Mouse (Mus musculus): ENCODE results near the gene BC049730. TPM values are rescaled to one million over a fixed set of nuclear protein-coding genes. Genes with fewer than 3 reads are reported as not detected.
A peak's percentile ranks its signal among the peaks of the same experiment; 100 is the strongest.
"Not testable (repeated sequence)": the region's sequence is repeated elsewhere in the genome, so short reads cannot be mapped to it uniquely, and the experiment has no call there.

Gene BC049730
- polyA plus RNA-seq, 1 experiment from 2014 or later, result not detected

DNA sequence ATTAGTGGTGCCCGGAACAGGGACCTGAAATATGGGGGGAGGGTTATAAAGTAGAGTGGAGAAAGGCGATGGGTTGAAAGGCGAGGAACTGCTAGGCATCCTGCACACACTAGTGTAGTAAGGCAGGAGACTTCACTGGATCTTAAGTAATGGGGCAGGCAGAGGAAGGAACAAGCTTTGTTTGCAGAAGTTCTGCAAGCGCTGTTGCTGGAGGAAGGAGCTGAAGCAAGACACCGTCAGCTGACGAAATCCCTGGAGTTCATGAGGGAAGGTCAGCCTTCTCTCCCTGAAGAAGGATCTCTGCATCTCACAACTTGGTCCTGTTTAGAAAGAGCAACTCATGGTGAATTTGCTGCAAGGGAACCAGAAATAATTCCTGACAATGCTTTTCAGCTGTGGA, 6.0 kb downstream of the BC049730 start:
- Histone ChIP-seq H3K4me1 (no peaks in the 10 kb centered on the region), H3K36me3 (replicated peaks) (no peaks in the 10 kb centered on the region), H3K9ac (no peak overlapping the region), H3K27ac (no peak overlapping the region), H3K4me3 (replicated peaks) (no peak overlapping the region), H3K27me3 (no peaks in the 10 kb centered on the region), H3K9me3 (no peaks in the 10 kb centered on the region), H3K4me2 (no peak overlapping the region)
- no peak for ATAC-seq (ENCODE audit: low FRiP score)
- 81% methylated on average over 6 of the region's 6 CpGs for WGBS

DNA sequence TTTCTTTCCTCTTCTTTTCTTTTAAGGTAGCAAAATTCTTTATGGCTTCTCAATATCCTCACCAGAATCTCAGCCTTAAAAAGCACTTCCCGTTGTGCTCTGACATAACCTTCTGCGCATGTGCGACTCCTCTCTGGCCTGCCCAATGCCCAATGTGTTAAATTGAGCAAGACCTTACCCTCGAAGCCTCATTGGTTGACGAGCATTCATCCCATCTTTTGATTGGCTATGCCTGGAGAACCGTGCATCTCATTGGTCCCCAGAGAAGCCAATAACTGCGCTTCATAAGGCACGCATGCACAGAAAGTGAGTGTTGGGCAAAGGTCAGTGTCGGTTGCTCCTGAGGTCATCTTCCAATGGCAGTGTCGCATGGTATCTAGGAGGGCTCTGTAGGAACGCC, 17.8 kb downstream of the BC049730 start, which contains the start of gene Gm4763:
TSS of gene Gm4763 (minus strand) at position 101 of the 400 bp plus-strand sequence.
- H3K4me2 ChIP-seq; H3K9me3 ChIP-seq; H3K36me3 ChIP-seq (replicated peaks); H3K27ac ChIP-seq; H3K27me3 ChIP-seq; H3K4me3 ChIP-seq (replicated peaks); H3K9ac ChIP-seq; ATAC-seq (ENCODE audit: low FRiP score); H3K4me1 ChIP-seq: not testable (repeated sequence)
- WGBS, result 93% methylated on average over 11 of the region's 11 CpGs

DNA sequence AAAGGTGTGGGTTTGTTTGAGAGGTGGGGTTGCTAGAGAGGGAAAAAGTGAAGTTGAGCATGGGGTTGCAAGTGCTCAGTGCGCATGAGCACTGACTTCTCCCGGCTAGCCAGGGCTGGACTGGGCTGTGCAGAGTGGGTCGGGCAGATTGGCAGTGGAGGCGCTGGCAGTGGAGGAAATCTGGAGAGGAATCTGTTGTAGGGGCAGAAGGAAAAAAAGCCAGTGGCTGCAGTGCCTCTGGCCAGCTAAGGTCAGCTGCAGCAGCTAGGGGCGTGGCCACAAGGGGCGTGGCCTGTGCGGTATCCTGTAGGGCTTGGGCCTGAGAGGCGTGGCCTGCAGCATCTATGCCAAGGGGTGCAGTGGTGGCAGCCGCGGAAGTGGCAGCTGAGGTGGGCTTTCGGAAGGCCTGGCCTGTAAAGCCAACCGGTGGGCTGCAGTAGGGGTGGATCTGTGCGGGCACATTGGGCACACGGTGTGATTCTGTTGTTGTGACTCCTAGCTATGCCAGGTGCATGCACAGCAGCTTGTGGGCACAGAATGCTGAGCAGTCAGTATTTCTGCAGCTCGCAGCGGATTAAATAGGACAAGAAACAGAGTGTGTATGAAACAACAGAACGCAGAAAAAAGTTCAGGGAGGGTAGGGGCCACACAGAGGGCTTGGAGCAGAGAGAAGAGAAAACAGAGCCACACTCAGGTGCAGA, 27.1 kb downstream of the BC049730 start:
- WGBS, result 15% methylated on average over 17 of the region's 17 CpGs

DNA sequence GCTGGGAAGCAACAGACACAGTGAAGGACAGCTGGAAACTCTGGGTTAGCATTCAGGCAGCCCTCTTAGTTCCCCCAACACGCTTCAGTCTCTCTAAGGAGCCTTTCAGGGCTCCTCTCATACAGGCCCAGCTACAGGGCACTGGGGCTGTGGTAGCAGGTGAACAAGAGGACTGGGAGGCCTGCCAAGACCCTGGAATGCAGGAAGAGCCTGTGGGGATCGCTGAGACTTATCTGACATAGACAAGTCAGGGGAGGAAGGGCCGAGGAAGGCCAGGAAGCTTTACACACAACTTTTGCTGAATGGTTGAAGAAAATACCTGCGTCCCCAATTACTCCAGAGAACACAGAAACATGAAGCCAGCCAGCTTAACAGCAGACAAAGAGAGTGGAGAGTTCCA, 41.7 kb downstream of the BC049730 start:
- H3K9me3 ChIP-seq, result no peaks in the 10 kb centered on the region
- H3K27me3 ChIP-seq, result no peaks in the 10 kb centered on the region
- ATAC-seq (ENCODE audit: low FRiP score), result no peak
- 52% methylated on average over 4 of the region's 4 CpGs for WGBS
- no peak overlapping the region for H3K27ac ChIP-seq
- H3K4me3 ChIP-seq (replicated peaks), result no peak overlapping the region
- peaks cover 5% of the 10 kb centered on the region; the same call in 1 of the 2 replicates for H3K4me1 ChIP-seq
- no peak overlapping the region for H3K9ac ChIP-seq
- no peaks in the 10 kb centered on the region for H3K36me3 ChIP-seq (replicated peaks)
- H3K4me2 ChIP-seq, result no peak overlapping the region

More for the DNA sequence above, 27.1 kb downstream of the BC049730 start:
- peak; percentile 71; the same call in 1 of the 2 replicates for ATAC-seq (ENCODE audit: low FRiP score)
- 0 out of 2 replicates have a peak, but pooled peaks cover 2% of the 10 kb centered on the region for H3K27me3 ChIP-seq
- H3K4me2 ChIP-seq, result peak overlapping the region; percentile 40
- no peak overlapping the region for H3K27ac ChIP-seq
- peaks cover 9% of the 10 kb centered on the region for H3K4me1 ChIP-seq
- no peaks in the 10 kb centered on the region for H3K36me3 ChIP-seq (replicated peaks)
- no peak overlapping the region for H3K9ac ChIP-seq
- H3K4me3 ChIP-seq (replicated peaks), result peak overlapping the region; percentile 10; the same call in 1 of the 2 replicates
- 0 out of 2 replicates have a peak, but pooled peaks cover 3% of the 10 kb centered on the region for H3K9me3 ChIP-seq

DNA sequence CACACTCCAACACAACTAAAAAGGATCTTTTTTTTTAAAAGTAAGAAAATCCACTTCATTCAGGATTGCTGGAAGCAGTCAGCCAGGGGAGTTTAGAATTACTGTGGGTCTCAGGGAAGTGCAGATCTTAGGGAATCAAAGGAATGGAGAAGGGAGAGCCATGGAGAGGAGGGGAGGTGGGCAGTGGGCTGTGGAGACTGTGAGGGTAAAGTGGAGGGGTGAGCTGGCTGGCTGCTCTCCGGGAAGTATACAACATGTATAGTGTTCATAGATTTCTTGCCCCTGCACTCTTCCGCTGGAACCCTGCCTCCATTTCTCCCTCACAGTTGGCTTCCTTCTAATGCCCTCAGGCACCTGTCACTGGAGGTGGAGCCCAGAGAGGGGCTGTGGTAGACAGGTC, 42.6 kb downstream of the BC049730 start:
- Histone ChIP-seq H3K27me3 (no peaks in the 10 kb centered on the region), H3K4me3 (replicated peaks) (no peak overlapping the region), H3K36me3 (replicated peaks) (no peaks in the 10 kb centered on the region), H3K4me1 (peaks cover 5% of the 10 kb centered on the region; the same call in 1 of the 2 replicates), H3K9me3 (no peaks in the 10 kb centered on the region), H3K4me2 (no peak overlapping the region), H3K27ac (no peak overlapping the region), H3K9ac (no peak overlapping the region)
- no peak for ATAC-seq (ENCODE audit: low FRiP score)
- 82% methylated on average over 2 of the region's 2 CpGs for WGBS

DNA sequence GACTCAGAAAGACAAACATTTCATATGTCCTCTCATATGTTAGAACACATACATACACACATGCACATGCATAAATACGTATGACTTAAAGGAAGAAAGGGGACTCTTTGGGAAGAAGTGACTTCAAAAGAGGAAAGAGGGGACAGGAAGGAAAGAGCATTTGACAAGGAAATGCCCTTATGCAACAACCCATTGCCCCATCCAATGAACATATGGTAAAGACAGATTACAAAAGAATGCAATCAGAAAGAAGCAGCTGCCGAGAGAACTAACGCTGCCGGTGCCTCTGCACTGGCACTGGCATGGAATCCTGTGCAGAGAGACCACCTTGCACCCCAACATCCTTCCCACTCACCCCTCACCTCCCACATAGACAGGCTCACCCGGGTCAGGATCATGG, 44.4 kb downstream of the BC049730 start:
- ATAC-seq (ENCODE audit: low FRiP score), result no peak
- 90% methylated on average over 5 of the region's 5 CpGs for WGBS
- H3K9me3 ChIP-seq, result no peaks in the 10 kb centered on the region

DNA sequence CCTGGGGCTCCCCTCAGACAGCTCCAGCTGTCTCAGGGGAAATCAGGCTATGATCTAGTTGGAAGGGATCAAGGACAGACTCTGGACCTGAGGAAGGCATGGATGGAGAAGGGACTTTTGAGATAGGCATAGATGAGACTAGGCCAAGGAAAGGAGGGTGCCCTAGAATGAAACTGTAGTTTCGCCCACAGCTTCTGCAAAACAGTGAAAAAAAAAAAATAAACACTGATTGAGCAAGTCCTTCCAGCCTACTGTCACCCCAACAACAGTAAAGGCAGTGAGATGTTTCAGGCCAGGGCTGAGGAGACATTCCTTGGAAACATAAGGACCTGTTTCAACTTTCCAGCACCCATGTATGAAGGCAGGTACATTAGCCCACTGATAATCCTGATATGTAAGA, 49.5 kb downstream of the BC049730 start:
- WGBS, result 85% methylated on average over 1 of the region's 1 CpGs

More for the DNA sequence above, 44.4 kb downstream of the BC049730 start:
- Histone ChIP-seq H3K4me1 (peaks cover 5% of the 10 kb centered on the region; the same call in 1 of the 2 replicates), H3K4me3 (replicated peaks) (no peak overlapping the region), H3K36me3 (replicated peaks) (no peaks in the 10 kb centered on the region), H3K4me2 (no peak overlapping the region), H3K27me3 (no peaks in the 10 kb centered on the region), H3K9ac (no peak overlapping the region), H3K27ac (no peak overlapping the region)

DNA sequence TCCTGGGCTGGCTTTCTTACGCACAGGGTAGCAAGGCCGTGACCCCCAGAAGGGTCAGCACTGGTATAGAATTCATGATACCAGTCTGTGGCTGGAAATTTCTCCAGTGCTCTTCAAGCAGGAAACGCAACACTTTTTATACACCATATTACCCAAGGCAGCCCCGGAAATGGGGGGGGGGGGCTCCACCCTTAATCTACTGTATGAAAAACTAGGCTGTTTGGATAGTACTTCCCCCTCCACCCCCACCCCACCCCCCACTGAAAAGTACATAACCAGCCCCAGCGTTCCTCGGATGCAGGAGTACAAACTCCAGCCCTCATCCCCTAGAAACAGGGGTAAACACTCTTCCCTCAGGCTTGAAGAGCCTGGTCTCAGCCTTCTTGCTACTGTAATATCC, 51.2 kb downstream of the BC049730 start, which contains the start of gene Cd177:
TSS of gene Cd177 (minus strand) at position 101 of the 400 bp plus-strand sequence.
- Histone ChIP-seq H3K4me1 (no peaks in the 10 kb centered on the region), H3K4me2 (no peak within 1 kb of the TSS), H3K36me3 (replicated peaks) (no peaks in the 10 kb centered on the region), H3K9ac (no peak within 1 kb of the TSS), H3K9me3 (no peaks in the 10 kb centered on the region), H3K27me3 (peaks cover 4% of the 10 kb centered on the region; the same call in 1 of the 2 replicates), H3K4me3 (replicated peaks) (no peak within 1 kb of the TSS), H3K27ac (no peak within 1 kb of the TSS)
- ATAC-seq (ENCODE audit: low FRiP score), result no peak
- 84% methylated on average over 6 of the region's 6 CpGs for WGBS

More for the DNA sequence above, 49.5 kb downstream of the BC049730 start:
- no peaks in the 10 kb centered on the region for H3K27me3 ChIP-seq
- H3K36me3 ChIP-seq (replicated peaks), result no peaks in the 10 kb centered on the region
- no peak overlapping the region for H3K4me3 ChIP-seq (replicated peaks)
- H3K4me1 ChIP-seq, result no peaks in the 10 kb centered on the region
- no peak overlapping the region for H3K4me2 ChIP-seq
- H3K9ac ChIP-seq, result no peak overlapping the region
- no peak for ATAC-seq (ENCODE audit: low FRiP score)
- no peak overlapping the region for H3K27ac ChIP-seq
- no peaks in the 10 kb centered on the region for H3K9me3 ChIP-seq

DNA sequence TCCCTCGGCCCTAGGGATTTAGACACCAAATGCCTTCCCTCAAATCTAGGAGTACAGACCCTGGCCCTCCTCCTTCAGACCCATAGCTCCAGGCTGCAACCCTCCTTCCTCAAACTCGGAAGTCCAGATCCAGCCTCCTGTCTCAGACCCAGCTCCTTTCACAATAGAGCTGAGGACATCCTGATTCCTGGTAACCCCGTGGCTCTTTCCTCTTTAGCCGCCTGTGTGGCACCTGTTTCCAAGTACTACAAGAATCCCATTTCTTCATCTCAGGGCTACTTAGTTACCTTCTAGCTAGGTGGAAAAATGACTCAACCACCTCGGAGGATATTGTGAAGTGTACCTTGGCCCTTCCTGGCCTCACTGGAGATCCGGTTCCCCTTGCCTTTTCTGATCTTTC, 52.1 kb downstream of the BC049730 start:
- Histone ChIP-seq H3K9me3 (no peaks in the 10 kb centered on the region), H3K36me3 (replicated peaks) (no peaks in the 10 kb centered on the region), H3K27me3 (peaks cover 5% of the 10 kb centered on the region; the same call in 1 of the 2 replicates), H3K9ac (no peak overlapping the region), H3K27ac (no peak overlapping the region), H3K4me1 (no peaks in the 10 kb centered on the region), H3K4me2 (no peak overlapping the region), H3K4me3 (replicated peaks) (no peak overlapping the region)
- ATAC-seq (ENCODE audit: low FRiP score), result no peak
- 73% methylated on average over 6 of the region's 6 CpGs for WGBS

DNA sequence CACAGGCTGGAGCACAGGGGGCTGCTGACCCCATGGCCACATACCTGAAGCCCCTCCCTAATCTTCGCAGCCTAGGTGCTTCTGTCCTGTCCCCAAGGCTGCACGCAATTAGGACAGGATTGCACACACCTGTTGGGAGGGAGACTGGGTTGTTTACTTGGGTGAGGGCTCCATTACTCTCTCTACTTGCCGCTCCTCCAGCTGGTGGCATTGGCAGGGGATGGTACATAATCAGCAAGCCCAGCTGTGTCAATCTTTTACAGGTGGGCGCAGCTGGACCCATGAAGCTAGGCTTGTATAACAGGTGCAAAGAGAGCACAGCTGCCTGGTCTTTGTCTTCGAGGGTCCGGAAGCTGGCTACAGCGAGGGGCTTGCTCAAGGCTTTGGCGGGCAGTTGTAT, 53.5 kb downstream of the BC049730 start:
- Histone ChIP-seq H3K9ac (no peak overlapping the region), H3K36me3 (replicated peaks) (no peaks in the 10 kb centered on the region), H3K4me1 (0 out of 2 replicates have a peak, but pooled peaks cover 2% of the 10 kb centered on the region), H3K27me3 (peaks cover 5% of the 10 kb centered on the region; the same call in 1 of the 2 replicates), H3K4me2 (no peak overlapping the region), H3K9me3 (no peaks in the 10 kb centered on the region), H3K27ac (no peak overlapping the region), H3K4me3 (replicated peaks) (no peak overlapping the region)
- no peak for ATAC-seq (ENCODE audit: low FRiP score)
- WGBS, result 88% methylated on average over 8 of the region's 8 CpGs

All from forebrain, embryonic 12.5 days (tissue).